Mouse (Mus musculus): ENCODE results near the gene Gpr157.

DNA sequence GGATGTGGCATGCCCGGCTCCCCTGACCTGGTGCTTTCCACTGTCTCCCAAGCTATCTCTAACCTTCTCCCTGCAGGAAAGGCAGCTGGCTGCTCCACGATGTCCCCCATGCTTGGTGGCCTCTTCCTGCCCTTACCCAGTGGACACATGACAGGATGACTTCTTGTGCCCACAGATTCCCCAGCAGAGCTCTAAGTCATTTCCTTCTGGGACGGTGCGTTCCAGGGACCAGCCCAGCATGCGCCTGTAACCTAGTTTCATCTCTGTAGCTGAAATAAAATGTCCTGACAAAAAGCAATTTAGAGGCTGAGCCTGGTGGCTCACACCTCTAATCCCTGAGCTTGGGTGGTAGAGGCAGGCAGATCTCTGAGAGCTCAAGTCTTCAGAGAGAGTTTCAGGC lies 19.5 kb downstream of the Gpr157 start:
- TF ChIP-seq CTCF (conservative IDR thresholded peaks at IDR 0.05; ENCODE audit: insufficient read depth, insufficient read length, low read depth, low read length) (no peak), POLR2A (IDR thresholded peaks at IDR 0.05; ENCODE audit: low read depth, low read length) (no peak)
